Mouse (Mus musculus): ENCODE measurements around the gene Trpm3. TPM values are rescaled to one million over a fixed set of nuclear protein-coding genes. Genes with fewer than 3 reads are reported as not detected.

Gene Trpm3
- total and polyA plus RNA-seq, 2 experiments from 2014 or later = 0.52 to 0.95 TPM

DNA sequence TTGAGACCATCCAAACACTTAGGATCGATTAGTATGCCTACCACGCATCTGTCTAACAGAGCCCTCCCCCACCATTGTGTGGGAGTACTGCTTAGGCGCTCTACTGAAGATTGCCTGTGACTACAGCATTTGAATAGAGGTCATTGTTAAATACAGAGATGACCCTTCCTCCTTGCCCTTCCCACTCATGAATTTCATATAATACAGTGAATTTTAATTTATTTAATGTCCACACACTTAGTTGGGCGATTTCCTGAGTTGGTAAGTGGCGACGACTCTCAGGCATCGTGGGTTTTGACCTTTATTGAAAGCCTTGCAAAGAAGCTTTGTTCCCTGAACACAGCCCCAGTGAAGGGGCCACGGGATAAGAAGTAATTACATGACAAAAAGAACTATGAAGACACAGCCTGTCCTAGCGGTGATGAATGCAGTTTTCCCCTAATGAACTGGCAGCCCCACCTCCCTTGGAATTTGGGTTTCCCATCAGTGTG lies 684.7 kb downstream of the Trpm3 start:
- 82% methylated on average over 9 of the region's 9 CpGs for WGBS
- DNase-seq (ENCODE audit: low spot score) (no peak), ATAC-seq (ENCODE audit: insufficient read depth, low read depth) (no peak)
- no peaks in the 10 kb centered on the region for H3K9me3 ChIP-seq (replicated peaks; ENCODE audit: control insufficient read depth, low read length)
- no peak overlapping the region for H3K4me3 ChIP-seq (ENCODE audit: low read depth, low read length)
- H3K4me1 ChIP-seq (ENCODE audit: control insufficient read depth, insufficient read depth) = no peaks in the 10 kb centered on the region
- no peak overlapping the region for H3K9ac ChIP-seq (replicated peaks; ENCODE audit: low read depth, low read length)
- no peak overlapping the region for H3K27ac ChIP-seq (ENCODE audit: low read depth)
- H3K36me3 ChIP-seq (replicated peaks; ENCODE audit: control insufficient read depth, insufficient read depth, low read length) = no peaks in the 10 kb centered on the region
- no peak overlapping the region for H3K4me2 ChIP-seq (ENCODE audit: low read depth, low read length)
- TF ChIP-seq EP300 (IDR thresholded peaks at IDR 0.05; ENCODE audit: low read depth) (no peak), CTCF (IDR thresholded peaks at IDR 0.05; ENCODE audit: low read depth) (no peak)
- no peaks in the 10 kb centered on the region for H3K27me3 ChIP-seq (ENCODE audit: control insufficient read depth, insufficient read depth, low read length)

DNA sequence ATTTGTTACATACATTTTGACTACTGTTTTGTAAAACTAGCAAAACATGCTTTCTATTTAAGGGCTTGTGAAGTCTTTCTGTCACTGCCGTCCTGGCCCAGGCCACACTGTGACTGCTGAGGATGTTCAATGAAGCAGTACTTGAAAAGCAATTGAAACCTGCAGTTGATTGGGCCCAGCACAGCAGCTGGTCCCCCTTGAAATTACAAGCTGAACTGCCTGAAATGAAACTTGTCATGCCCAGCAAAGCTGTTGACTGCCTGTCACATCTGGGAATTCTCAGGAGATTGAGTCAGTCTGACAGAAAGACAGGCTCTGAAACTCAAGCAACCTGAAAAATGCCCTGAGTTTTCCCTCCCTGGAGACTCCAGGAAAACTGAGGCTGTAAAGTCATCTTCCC lies 687.0 kb downstream of the Trpm3 start:
- H3K4me1 ChIP-seq (ENCODE audit: control insufficient read depth, insufficient read depth) = no peaks in the 10 kb centered on the region
- TF ChIP-seq EP300 (IDR thresholded peaks at IDR 0.05; ENCODE audit: low read depth) (no peak), CTCF (IDR thresholded peaks at IDR 0.05; ENCODE audit: low read depth) (no peak)
- no peak overlapping the region for H3K27ac ChIP-seq (ENCODE audit: low read depth)
- H3K4me3 ChIP-seq (ENCODE audit: low read depth, low read length) = no peak overlapping the region
- H3K4me2 ChIP-seq (ENCODE audit: low read depth, low read length) = no peak overlapping the region
- no peak overlapping the region for H3K9ac ChIP-seq (replicated peaks; ENCODE audit: low read depth, low read length)
- H3K9me3 ChIP-seq (replicated peaks; ENCODE audit: control insufficient read depth, low read length) = no peaks in the 10 kb centered on the region
- 38% methylated on average over 1 of the region's 1 CpGs for WGBS
- no peaks in the 10 kb centered on the region for H3K36me3 ChIP-seq (replicated peaks; ENCODE audit: control insufficient read depth, insufficient read depth, low read length)
- H3K27me3 ChIP-seq (ENCODE audit: control insufficient read depth, insufficient read depth, low read length) = no peaks in the 10 kb centered on the region
- ATAC-seq (ENCODE audit: insufficient read depth, low read depth) (no peak), DNase-seq (ENCODE audit: low spot score) (no peak)

DNA sequence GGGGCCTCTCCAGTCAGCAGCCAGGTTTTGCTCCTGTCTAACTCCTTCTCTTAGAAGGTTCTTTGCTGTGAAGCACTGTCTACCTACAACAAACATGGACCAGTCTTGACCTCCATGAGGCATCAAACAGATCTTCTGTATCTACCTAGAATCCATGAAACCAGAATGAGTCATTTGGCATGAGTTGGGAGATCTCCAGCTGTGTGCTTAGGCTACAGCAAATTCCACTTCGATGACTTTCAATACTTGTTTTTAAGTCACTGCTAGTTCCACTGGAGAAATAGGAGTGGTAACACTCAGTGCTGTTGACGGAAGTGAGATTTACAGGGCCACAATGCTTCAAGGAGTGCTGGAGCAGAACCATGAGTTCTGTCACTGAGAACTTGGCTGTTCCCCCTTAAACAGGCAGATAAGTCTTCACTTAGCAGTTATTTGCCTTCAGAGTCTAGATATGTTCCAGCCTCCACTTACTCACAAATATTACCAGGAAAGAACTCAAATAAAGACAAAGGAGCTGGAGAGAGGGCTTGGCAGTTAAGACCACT lies 689.4 kb downstream of the Trpm3 start:
- H3K4me1 ChIP-seq (ENCODE audit: control insufficient read depth, insufficient read depth) = no peaks in the 10 kb centered on the region
- ATAC-seq (ENCODE audit: insufficient read depth, low read depth) = no peak

DNA sequence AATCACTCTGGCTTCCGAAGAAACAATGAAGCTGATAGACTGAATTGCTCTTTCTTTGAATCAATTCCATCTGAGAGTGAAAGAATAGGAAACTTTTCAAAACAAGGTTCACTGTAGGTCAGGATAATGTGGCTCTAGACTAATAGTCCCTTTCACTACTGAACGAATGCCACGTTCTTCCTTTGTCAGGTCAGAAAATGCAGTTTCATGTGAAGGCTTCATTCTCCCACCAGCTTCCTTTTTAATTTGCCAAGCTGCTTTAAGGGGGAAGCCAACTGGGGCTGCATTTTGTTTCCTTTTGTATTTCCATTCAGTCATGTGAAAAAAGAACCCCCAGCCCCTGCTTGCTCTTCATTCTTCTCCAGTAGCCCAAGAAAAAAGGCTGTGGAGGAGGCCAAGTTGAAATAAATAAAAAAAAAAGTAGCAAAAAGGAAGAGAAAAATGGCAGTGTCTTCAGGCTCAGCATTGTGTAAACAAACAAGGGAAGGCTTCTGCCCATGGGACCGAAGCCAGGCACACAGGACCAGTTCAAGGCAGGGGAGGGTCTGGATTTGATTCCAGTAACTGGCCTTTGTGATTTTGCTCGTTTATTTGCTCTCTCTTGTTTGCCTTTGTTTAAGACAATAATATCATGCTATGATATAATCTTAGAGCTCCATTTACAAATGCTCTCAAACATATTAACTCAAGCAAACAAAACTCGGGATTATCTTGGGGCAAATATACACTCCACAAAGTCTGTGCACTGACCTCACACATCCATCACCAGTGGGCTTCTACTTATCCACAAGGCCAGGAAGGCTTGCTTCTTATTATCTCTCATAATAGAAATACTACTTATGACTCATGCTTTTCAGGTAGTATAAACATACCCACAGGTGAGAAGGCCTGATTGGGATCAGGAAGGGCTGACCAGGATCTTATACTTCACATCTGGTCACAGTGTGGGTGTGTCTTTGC lies 702.5 kb downstream of the Trpm3 start:
- ATAC-seq (ENCODE audit: insufficient read depth, low read depth) (no peak), DNase-seq (ENCODE audit: low spot score) (no peak)
- H3K9ac ChIP-seq (replicated peaks; ENCODE audit: low read depth, low read length) = no peak overlapping the region
- H3K9me3 ChIP-seq (replicated peaks; ENCODE audit: control insufficient read depth, low read length) = no peaks in the 10 kb centered on the region
- no peaks in the 10 kb centered on the region for H3K4me1 ChIP-seq (ENCODE audit: control insufficient read depth, insufficient read depth)
- TF ChIP-seq EP300 (IDR thresholded peaks at IDR 0.05; ENCODE audit: low read depth) (no peak), CTCF (IDR thresholded peaks at IDR 0.05; ENCODE audit: low read depth) (no peak)
- H3K4me2 ChIP-seq (ENCODE audit: low read depth, low read length) = no peak overlapping the region
- H3K4me3 ChIP-seq (ENCODE audit: low read depth, low read length) = no peak overlapping the region
- no peaks in the 10 kb centered on the region for H3K27me3 ChIP-seq (ENCODE audit: control insufficient read depth, insufficient read depth, low read length)
- no peaks in the 10 kb centered on the region for H3K36me3 ChIP-seq (replicated peaks; ENCODE audit: control insufficient read depth, insufficient read depth, low read length)
- 53% methylated on average over 6 of the region's 6 CpGs for WGBS
- no peak overlapping the region for H3K27ac ChIP-seq (ENCODE audit: low read depth)

More for the DNA sequence above, 689.4 kb downstream of the Trpm3 start:
- TF ChIP-seq EP300 (IDR thresholded peaks at IDR 0.05; ENCODE audit: low read depth) = no peak
- no peak for TF ChIP-seq CTCF (IDR thresholded peaks at IDR 0.05; ENCODE audit: low read depth)
- H3K4me2 ChIP-seq (ENCODE audit: low read depth, low read length) = no peak overlapping the region
- H3K27ac ChIP-seq (ENCODE audit: low read depth) = no peak overlapping the region
- no peak overlapping the region for H3K4me3 ChIP-seq (ENCODE audit: low read depth, low read length)
- no peaks in the 10 kb centered on the region for H3K27me3 ChIP-seq (ENCODE audit: control insufficient read depth, insufficient read depth, low read length)
- WGBS = 48% methylated on average over 2 of the region's 2 CpGs
- no peak for DNase-seq (ENCODE audit: low spot score)
- H3K9me3 ChIP-seq (replicated peaks; ENCODE audit: control insufficient read depth, low read length) = no peaks in the 10 kb centered on the region
- H3K36me3 ChIP-seq (replicated peaks; ENCODE audit: control insufficient read depth, insufficient read depth, low read length) = no peaks in the 10 kb centered on the region
- no peak overlapping the region for H3K9ac ChIP-seq (replicated peaks; ENCODE audit: low read depth, low read length)

DNA sequence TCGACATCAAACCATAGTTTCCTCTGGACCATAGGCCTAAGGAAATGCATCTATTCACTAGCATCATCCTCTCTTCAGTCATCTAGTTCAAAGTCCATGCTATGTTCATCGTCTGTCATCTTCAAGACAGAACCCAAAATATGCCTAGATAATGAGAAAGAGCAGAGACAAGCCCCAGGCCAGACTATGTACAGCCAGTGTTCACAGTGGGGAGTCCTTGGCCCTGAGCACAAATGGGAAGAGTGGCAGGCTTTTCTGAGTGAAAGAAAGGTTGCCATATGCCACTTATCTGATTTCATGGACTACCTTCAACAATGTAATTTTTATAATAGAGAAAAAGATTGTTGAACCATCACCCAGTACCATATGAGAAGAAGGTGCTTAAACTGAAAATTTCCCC lies 703.9 kb downstream of the Trpm3 start:
- Histone ChIP-seq H3K9ac (replicated peaks; ENCODE audit: low read depth, low read length) (no peak overlapping the region), H3K9me3 (replicated peaks; ENCODE audit: control insufficient read depth, low read length) (no peaks in the 10 kb centered on the region), H3K4me1 (ENCODE audit: control insufficient read depth, insufficient read depth) (no peaks in the 10 kb centered on the region), H3K27me3 (ENCODE audit: control insufficient read depth, insufficient read depth, low read length) (no peaks in the 10 kb centered on the region), H3K36me3 (replicated peaks; ENCODE audit: control insufficient read depth, insufficient read depth, low read length) (no peaks in the 10 kb centered on the region), H3K4me3 (ENCODE audit: low read depth, low read length) (no peak overlapping the region), H3K27ac (ENCODE audit: low read depth) (no peak overlapping the region), H3K4me2 (ENCODE audit: low read depth, low read length) (no peak overlapping the region)
- no peak for TF ChIP-seq EP300 (IDR thresholded peaks at IDR 0.05; ENCODE audit: low read depth)
- no peak for TF ChIP-seq CTCF (IDR thresholded peaks at IDR 0.05; ENCODE audit: low read depth)
- DNase-seq (ENCODE audit: low spot score) = no peak
- no peak for ATAC-seq (ENCODE audit: insufficient read depth, low read depth)
- 85% methylated on average over 2 of the region's 2 CpGs for WGBS
